Mouse (Mus musculus) heart, postnatal 36 days (tissue): ENCODE results near the gene Tle2. TPM values are rescaled to one million over a fixed set of nuclear protein-coding genes. Genes with fewer than 3 reads are reported as not detected.
A peak's percentile ranks its signal among the peaks of the same experiment; 100 is the strongest.

Experiments
- DNase-seq, 2 experiments: peaks; one replicate each; pipeline ENCODE4 v3.0.0; 2021 to 2022
- intact Hi-C: fragments of 180-260 bp; cut with DNase I; formaldehyde crosslinking; loops from one replicate; pipeline ENCODE4 v1.15.1; 2025
- total RNA-seq, 2 experiments: library from RNA; stranded (reverse); gene quantifications; 2 replicates each; pipeline ENCODE4 v1.2.3; 2021

Gene Tle2
- total RNA-seq, 2 experiments from 2014 or later: 7.5 to 11.5 TPM

GRCm38 (mm10) chr10:81600738-81601203 is 26.4 kb downstream of the Tle2 start, which contains the start of gene Tle6:
Gene Tle6 (minus strand): TSS chr10:81601073.
- peak; percentile 91 to 92 for DNase-seq
- intact Hi-C loops: loop anchor here (5.0 kb wide), 3 partner anchors 38 to 98 kb away; partner anchors contain the start of gene S1pr4

- DNase-seq: no peak
- intact Hi-C loops: loop anchor here (5.0 kb wide), 3 partner anchors 39 to 99 kb away; partner anchors contain the start of gene S1pr4
Measured at GRCm38 (mm10) chr10:81601396-81601905, 27.1 kb downstream of the Tle2 start.

- peak in 1 of 2 experiments; percentile 28 for DNase-seq
Measured at GRCm38 (mm10) chr10:81602741-81603151, 28.4 kb downstream of the Tle2 start.

GRCm38 (mm10) chr10:81604019-81604967 is 29.9 kb downstream of the Tle2 start:
- intact Hi-C loops: loop anchor here (2.0 to 5.0 kb wide), 4 partner anchors 33 to 102 kb away; partner anchors contain the start of gene S1pr4
- no peak for DNase-seq

More at GRCm38 (mm10) chr10:81602741-81603151, 28.4 kb downstream of the Tle2 start:
- intact Hi-C loops: loop anchor here (5.0 kb wide), 3 partner anchors 40 to 100 kb away; partner anchors contain the start of gene S1pr4

- peak; percentile 89 to 91 for DNase-seq
- intact Hi-C loops: loop anchor here (2.0 to 5.0 kb wide), 5 partner anchors 34 to 567 kb away; partner anchors contain the start of gene S1pr4
Measured at GRCm38 (mm10) chr10:81604968-81605665, 30.8 kb downstream of the Tle2 start.

- no peak for DNase-seq
- intact Hi-C loops: loop anchor here (2.0 to 5.0 kb wide), 2 partner anchors 35 to 567 kb away; no protein-coding TSS in a partner anchor
Measured at GRCm38 (mm10) chr10:81605666-81605973, 31.3 kb downstream of the Tle2 start.

- intact Hi-C loops: loop anchor here (2.0 to 5.0 kb wide), 3 partner anchors 21 to 566 kb away; partner anchors contain the start of gene Sirt6
- DNase-seq: peak; percentile 89
Measured at GRCm38 (mm10) chr10:81605974-81606751, 31.8 kb downstream of the Tle2 start, which contains the start of gene BC025920. Gene BC025920 (plus strand): TSS chr10:81606270.

GRCm38 (mm10) chr10:81608308-81608707 is 33.9 kb downstream of the Tle2 start:
- intact Hi-C loops: loop anchor here (5.0 kb wide), 1 partner anchor 564 kb away; no protein-coding TSS in a partner anchor
- DNase-seq: no peak

- intact Hi-C loops: no loop called here
- no peak for DNase-seq
Measured at GRCm38 (mm10) chr10:81612779-81613178, 38.4 kb downstream of the Tle2 start.

- intact Hi-C loops: no loop called here
- DNase-seq: no peak
Measured at GRCm38 (mm10) chr10:81615486-81615885, 41.1 kb downstream of the Tle2 start.

GRCm38 (mm10) chr10:81619976-81620375 is 45.6 kb downstream of the Tle2 start:
- intact Hi-C loops: no loop called here
- no peak for DNase-seq

- intact Hi-C loops: no loop called here
- DNase-seq: no peak
Measured at GRCm38 (mm10) chr10:81620786-81621185, 46.4 kb downstream of the Tle2 start.

GRCm38 (mm10) chr10:81623441-81623840 is 49.1 kb downstream of the Tle2 start:
- no peak for DNase-seq
- intact Hi-C loops: no loop called here

- intact Hi-C loops: loop anchor here (2.0 kb wide), 1 partner anchor 20 kb away; the partner anchor contains the start of gene BC025920
- DNase-seq: no peak
Measured at GRCm38 (mm10) chr10:81626101-81626993, 52.0 kb downstream of the Tle2 start.

- peak; percentile 89 to 93 for DNase-seq
- intact Hi-C loops: loop anchor here (2.0 kb wide), 1 partner anchor 20 kb away; the partner anchor contains the start of gene BC025920
Measured at GRCm38 (mm10) chr10:81626994-81627835, 52.9 kb downstream of the Tle2 start, which contains the start of gene Sirt6. Gene Sirt6 (minus strand): TSS chr10:81627797.

GRCm38 (mm10) chr10:81627836-81628220 is 53.5 kb downstream of the Tle2 start:
- intact Hi-C loops: loop anchor here (2.0 kb wide), 1 partner anchor 21 kb away; the partner anchor contains the start of gene BC025920
- peak in 1 of 2 experiments; percentile 31 for DNase-seq

- no peak for DNase-seq
- intact Hi-C loops: no loop called here
Measured at GRCm38 (mm10) chr10:81628390-81628789, 54.0 kb downstream of the Tle2 start, which contains the start of gene Ankrd24. Gene Ankrd24 (plus strand): TSS chr10:81628540.
